Mouse (Mus musculus) spleen, postnatal 0 days (tissue): Measurements from ENCODE around the gene Il22ra1. TPM values are rescaled to one million over a fixed set of nuclear protein-coding genes. Genes with fewer than 3 reads are reported as not detected.

Experiments used
- polyA plus RNA-seq: library from polyadenylated mRNA; unstranded; fragments of >200 nt; fragmentation: Nextera tagmentation; extraction: Ambion mirVana; gene quantifications from 2 replicates; pipeline ENCODE4 v1.2.1, GENCODE M21; 2015

Gene Il22ra1
- 0.07 TPM in 1 of 2 replicates, not detected in the other for polyA plus RNA-seq

GRCm38 (mm10) chr4:135727817-135728216, at the start of gene Il22ra1:
Il22ra1 (plus strand) TSS chr4:135728172.

GRCm38 (mm10) chr4:135685906-135686567, 41.9 kb upstream of the Il22ra1 start, which contains the start of gene Ifnlr1:
Ifnlr1 (plus strand) TSS chr4:135686287.

GRCm38 (mm10) chr4:135759356-135759976, 31.5 kb downstream of the Il22ra1 start, which contains the start of gene Myom3:
Myom3 (plus strand) TSS chr4:135759715.

Other genes with a start within 250 kb of the Il22ra1 start
- 0.30 TPM in 1 of 2 replicates, not detected in the other for gene Stpg1, start 233.4 kb upstream of the Il22ra1 start, polyA plus RNA-seq
- gene Nipal3, start 233.1 kb upstream of the Il22ra1 start, polyA plus RNA-seq: 5.0 and 5.3 TPM in 2 replicates
- 0.06 and 0.26 TPM in 2 replicates for gene Grhl3, start 154.5 kb upstream of the Il22ra1 start, polyA plus RNA-seq
- 1.0 and 1.4 TPM in 2 replicates for gene Ifnlr1, start 41.9 kb upstream of the Il22ra1 start, polyA plus RNA-seq
- gene Myom3, start 31.5 kb downstream of the Il22ra1 start, polyA plus RNA-seq: 0.25 and 0.33 TPM in 2 replicates
- gene Srsf10, start 127.6 kb downstream of the Il22ra1 start, polyA plus RNA-seq: 169 and 170 TPM in 2 replicates
- gene Pnrc2, start 145.7 kb downstream of the Il22ra1 start, polyA plus RNA-seq: 102 and 106 TPM in 2 replicates
- 5.4 and 6.6 TPM in 2 replicates for gene Cnr2, start 167.2 kb downstream of the Il22ra1 start, polyA plus RNA-seq
- gene Fuca1, start 192.6 kb downstream of the Il22ra1 start, polyA plus RNA-seq: 51.0 and 58.0 TPM in 2 replicates
- 77.9 and 85.9 TPM in 2 replicates for gene Hmgcl, start 218.3 kb downstream of the Il22ra1 start, polyA plus RNA-seq
- 15.1 and 15.9 TPM in 2 replicates for gene Gale, start 235.6 kb downstream of the Il22ra1 start, polyA plus RNA-seq
- 68.9 and 77.7 TPM in 2 replicates for gene Lypla2, start 244.5 kb downstream of the Il22ra1 start, polyA plus RNA-seq